Mouse (Mus musculus) duodenum, adult 2 months (tissue): ENCODE data around the gene Gpr75. TPM values are rescaled to one million over a fixed set of nuclear protein-coding genes. Genes with fewer than 3 reads are reported as not detected.

Source experiments
- polyA plus RNA-seq: library from polyadenylated mRNA; depleted of rRNA; stranded (reverse); fragments of >200 nt; gene quantifications from 2 replicates; pipeline ENCODE4 v1.2.3, GENCODE M21; 2012; ENCODE audit warnings: low replicate concordance; rRNA removed

Gene Gpr75
- 0.02 and 0.04 TPM in 2 replicates for polyA plus RNA-seq

DNA sequence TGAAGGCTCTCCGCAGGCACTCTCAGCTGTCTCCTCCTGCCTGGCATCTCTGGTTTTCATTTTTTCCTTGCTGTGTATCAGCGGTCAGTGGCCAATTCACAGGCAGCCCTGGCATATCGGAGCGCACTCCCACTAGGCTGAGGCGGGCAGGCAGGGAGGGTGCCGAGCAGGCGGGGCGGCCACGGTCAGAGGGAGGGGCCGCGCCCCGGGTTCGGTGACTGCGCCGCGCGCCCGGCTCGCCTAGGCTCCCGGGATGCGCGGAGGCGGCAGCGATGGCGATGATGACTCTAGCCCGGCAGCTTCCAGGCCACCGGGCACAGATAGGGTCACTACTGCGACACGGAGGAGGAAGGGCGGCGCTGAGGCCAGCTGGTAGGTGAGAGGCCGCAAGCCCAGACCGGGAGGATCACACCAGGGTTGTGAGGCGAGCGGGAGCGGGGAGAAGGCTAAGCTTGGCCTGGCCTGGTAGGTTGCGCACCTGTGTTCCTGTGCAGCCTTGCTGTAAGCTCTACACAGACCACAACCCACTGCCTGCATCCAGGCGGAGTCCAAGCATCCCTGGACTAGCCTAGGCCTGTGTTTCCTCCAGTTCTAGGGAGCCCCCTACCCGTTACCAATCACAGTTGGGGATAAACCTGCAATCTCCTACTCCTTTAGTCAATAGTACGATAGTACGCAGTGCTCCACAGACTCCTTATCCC is at the start of gene Gpr75, which contains the start of gene Asb3:
TSS of gene Gpr75 (plus strand) at position 188 of the 701 bp plus-strand sequence.
TSS of gene Asb3 (plus strand) at position 246 of the 701 bp plus-strand sequence.

Other genes with a start within 250 kb of the Gpr75 start
- 0.60 and 0.90 TPM in 2 replicates for gene Acyp2, start 235.8 kb upstream of the Gpr75 start, polyA plus RNA-seq
- gene Psme4, start 113.6 kb upstream of the Gpr75 start, polyA plus RNA-seq: 1.7 and 2.7 TPM in 2 replicates
- 0.20 and 0.41 TPM in 2 replicates for gene Asb3, start 58 bp downstream of the Gpr75 start, polyA plus RNA-seq
- gene Erlec1, start 69.0 kb downstream of the Gpr75 start, polyA plus RNA-seq: 6.9 and 9.9 TPM in 2 replicates
- gene Chac2, start 101.0 kb downstream of the Gpr75 start, polyA plus RNA-seq: 1.4 and 1.7 TPM in 2 replicates